Mouse (Mus musculus): ENCODE measurements around the gene Cby3. TPM values are rescaled to one million over a fixed set of nuclear protein-coding genes. Genes with fewer than 3 reads are reported as not detected.

The Cby3 gene
- polyA plus RNA-seq, 2 experiments from 2014 or later, result not detected

- no peak for ATAC-seq
These were observed 37.2 kb downstream of the Cby3 start for GRCm38 (mm10) chr11:50391272-50391960.

GRCm38 (mm10) chr11:50393306-50393705 is 39.0 kb downstream of the Cby3 start:
- no peak for ATAC-seq

- no peak for ATAC-seq
These were observed 40.5 kb downstream of the Cby3 start for GRCm38 (mm10) chr11:50394731-50395130.

GRCm38 (mm10) chr11:50396766-50397307 is 42.6 kb downstream of the Cby3 start:
- no peak for ATAC-seq

- ATAC-seq, result no peak
These were observed 43.1 kb downstream of the Cby3 start for GRCm38 (mm10) chr11:50397316-50397715.

- ATAC-seq, result no peak
These were observed 44.5 kb downstream of the Cby3 start for GRCm38 (mm10) chr11:50398803-50399202.

- no peak for ATAC-seq
These were observed 48.2 kb downstream of the Cby3 start for GRCm38 (mm10) chr11:50402481-50402880.

- ATAC-seq, result no peak
These were observed 49.2 kb downstream of the Cby3 start for GRCm38 (mm10) chr11:50403367-50404014.

GRCm38 (mm10) chr11:50407235-50407634 is 53.0 kb downstream of the Cby3 start:
- no peak for ATAC-seq

Other genes with a start within 250 kb of the Cby3 start
- 10 to 100 TPM; 20.6 to 32.5 TPM for gene Tbc1d9b, start 223.1 kb upstream of the Cby3 start, polyA plus RNA-seq (2017; shearing (Covaris generic))
- 10 to 100 TPM; 11.2 to 12.6 TPM for gene Mrnip, start 180.0 kb upstream of the Cby3 start, polyA plus RNA-seq (2017; shearing (Covaris generic))
- 10 to 100 TPM; 51.8 to 58.9 TPM for gene Sqstm1, start 143.6 kb upstream of the Cby3 start, polyA plus RNA-seq (2017; shearing (Covaris generic))
- gene Mgat4b, start 143.6 kb upstream of the Cby3 start, polyA plus RNA-seq (2017; shearing (Covaris generic)), result 1 to 10 TPM; 1.0 to 1.2 TPM
- gene Ltc4s, start 115.8 kb upstream of the Cby3 start, polyA plus RNA-seq (2017; shearing (Covaris generic)), result not detected
- 1 to 10 TPM; 4.0 to 5.5 TPM for gene Maml1, start 62.2 kb upstream of the Cby3 start, polyA plus RNA-seq (2017; shearing (Covaris generic))
- 100 to 1,000 TPM; 179 to 210 TPM for gene Canx, start 28.8 kb upstream of the Cby3 start, polyA plus RNA-seq (2017; shearing (Covaris generic))
- 100 to 1,000 TPM; 148 to 177 TPM for gene Hnrnph1, start 22.5 kb downstream of the Cby3 start, polyA plus RNA-seq (2017; shearing (Covaris generic))
- gene Rufy1, start 76.7 kb downstream of the Cby3 start, polyA plus RNA-seq (2017; shearing (Covaris generic)), result 10 to 100 TPM in 1 of 2 experiments, 1 to 10 TPM in 1; 9.5 to 10.2 TPM
- not detected for gene Adamts2, start 247.6 kb downstream of the Cby3 start, polyA plus RNA-seq (2017; shearing (Covaris generic))